Mouse (Mus musculus): ENCODE data around the gene Camk2b.
"Not testable (repeated sequence)": the region's sequence is repeated elsewhere in the genome, so short reads cannot be mapped to it uniquely, and the experiment has no call there.

The Camk2b gene

DNA sequence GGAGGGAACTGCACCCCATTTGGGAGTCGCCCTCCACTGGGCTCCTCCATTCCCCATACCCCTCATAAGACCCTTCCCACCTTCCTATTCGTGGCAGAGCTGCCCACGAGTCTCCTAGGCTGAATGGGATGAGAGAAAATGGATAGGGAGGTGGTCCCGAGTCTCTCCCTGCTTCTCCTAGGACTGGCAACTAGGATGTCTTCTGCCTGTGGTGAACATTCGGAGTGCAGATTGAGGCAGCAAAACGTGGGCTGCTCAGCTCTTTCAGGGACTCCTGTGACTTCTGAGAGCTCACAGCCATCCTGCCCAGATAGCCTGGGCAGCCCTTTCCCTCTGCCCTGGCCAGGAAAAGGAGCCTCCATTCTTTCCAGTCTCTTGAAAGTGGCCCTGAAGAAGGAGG lies at the start of gene Camk2b:
Gene Camk2b, minus strand, starts transcription at position 187 of the 400 bp plus-strand sequence.
- no peak for DNase-seq (ENCODE audit: low spot score in 2 of 2)

DNA sequence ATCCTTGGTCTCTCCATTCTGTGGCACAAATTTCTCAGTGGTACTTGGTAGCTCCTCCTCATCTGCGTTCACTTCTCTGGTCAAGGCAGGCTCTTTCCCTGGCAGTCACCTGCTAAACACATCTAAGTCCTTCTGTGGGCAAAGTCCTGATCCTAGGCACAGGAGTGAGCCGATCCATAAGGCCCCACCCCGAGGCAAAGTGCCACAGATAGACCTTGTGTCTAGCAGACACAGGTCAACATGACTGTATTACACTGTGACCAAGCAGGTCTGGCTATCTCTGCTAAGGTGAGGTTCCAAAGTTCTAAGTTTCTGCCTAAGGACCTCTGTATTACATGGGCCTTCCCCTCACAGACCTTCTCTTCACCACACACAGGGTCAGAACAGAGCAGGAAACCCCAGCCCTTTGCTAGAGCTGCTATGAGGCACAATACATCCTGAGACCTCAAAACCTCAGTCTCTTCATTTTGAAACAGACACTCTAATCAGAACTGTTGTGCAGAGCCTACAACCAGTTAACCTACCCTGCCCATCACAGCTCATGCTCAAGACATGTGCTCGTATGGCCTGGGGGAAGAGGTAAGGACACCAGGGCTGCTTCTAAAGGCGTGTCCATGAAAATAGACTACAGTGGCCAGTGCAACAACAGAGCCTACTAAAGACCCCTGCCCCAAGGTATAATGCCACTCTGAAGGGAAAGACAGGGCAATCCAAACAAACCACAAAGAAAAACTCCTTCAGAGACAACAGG lies 45.7 kb upstream of the Camk2b start:
- DNase-seq (ENCODE audit: low spot score in 2 of 2) = no peak

DNA sequence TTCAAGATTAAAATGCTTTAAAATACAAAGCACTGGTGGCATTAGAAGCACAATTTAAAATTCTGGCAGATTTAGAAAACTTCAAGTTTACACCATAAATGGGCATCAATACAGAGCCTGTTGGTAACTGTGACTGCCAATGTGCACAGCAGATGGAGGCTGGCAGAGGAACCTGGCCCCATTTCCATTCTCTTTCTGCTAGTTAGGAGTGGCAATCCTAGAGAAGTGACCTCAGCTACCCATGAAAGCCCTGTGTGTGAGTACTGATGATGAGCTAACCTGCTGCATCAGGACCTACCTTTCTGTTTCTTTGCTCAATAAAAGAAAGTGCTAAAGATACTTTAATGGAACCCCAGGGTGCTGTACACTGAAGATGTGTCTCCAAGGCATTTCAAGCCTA lies 43.8 kb upstream of the Camk2b start:
- DNase-seq (ENCODE audit: low spot score in 2 of 2) = no peak

DNA sequence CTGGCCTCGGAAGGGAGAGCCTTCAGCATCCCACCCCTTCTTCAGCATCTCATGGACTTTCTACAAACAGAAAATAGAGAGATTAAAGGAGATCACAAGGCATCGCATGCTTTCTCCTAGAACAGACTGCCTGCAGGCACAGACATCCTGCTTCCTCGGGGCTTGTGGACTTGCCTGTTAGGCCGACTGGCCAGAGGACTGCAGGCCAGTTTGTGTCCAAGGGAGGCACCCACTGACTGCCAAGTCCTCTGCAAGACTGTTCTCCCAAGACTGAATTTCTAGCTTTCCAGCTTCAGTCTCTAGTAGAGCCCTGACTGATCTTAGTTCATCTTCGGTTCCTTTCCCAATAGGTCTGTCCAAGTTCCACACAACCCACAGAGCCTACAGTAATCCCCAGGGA lies 42.1 kb upstream of the Camk2b start:
- DNase-seq (ENCODE audit: low spot score in 2 of 2) = no peak

DNA sequence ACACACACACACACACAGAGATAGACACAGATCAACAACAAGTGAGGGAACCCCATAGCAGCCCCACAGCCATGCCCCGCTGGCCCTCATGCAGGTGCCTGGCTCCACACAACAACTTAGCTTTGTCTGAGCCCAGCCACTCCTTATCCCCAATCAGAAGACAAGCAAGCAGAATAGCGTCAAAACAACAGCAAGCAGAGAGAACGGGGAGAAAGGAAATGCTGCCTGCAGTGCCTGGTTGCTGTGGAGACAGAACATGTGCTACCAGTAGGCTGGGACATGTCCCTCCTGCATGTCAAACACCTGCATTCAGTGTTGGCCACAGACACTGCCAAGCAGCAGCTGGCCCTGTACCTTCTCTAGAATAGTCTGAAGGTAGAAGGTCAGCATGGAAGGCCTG lies 41.6 kb upstream of the Camk2b start:
- DNase-seq (ENCODE audit: low spot score in 2 of 2) = no peak

DNA sequence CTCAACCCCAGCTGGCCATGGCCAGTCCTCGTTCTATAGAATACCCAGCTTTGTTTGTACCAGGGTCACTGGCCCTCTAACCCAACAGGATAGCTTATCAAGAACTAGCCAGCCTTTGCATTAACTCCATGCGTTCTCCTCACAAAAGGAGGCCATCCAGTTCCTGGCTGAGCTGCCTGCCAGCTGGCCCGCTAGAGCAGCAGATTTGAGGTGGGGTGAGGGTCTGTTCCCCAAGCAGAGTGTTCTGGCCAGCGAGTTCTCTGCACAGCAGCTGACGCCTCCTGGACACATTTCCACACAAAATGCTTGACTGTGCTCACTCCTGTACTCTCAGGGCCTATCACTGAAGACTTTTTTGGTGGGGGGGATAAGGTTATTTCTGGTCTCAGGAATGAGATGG lies 38.6 kb upstream of the Camk2b start:
- no peak for DNase-seq (ENCODE audit: low spot score in 2 of 2)

DNA sequence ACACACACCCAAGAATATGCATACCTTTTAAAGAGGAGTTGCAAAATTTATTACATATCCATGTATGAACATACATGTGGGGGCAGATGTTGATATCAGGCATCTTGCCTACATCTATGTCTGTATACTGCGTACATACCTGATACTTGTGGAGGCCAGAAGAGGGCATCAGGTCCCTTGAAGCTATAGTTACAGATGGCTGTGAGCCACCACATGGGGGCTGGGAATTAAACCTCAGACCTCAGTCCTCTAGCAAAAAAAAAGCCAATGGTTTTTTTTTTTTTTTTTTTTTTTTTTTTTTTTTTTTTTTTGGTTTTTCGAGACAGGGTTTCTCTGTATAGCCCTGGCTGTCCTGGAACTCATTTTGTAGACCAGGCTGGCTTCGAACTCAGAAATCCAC lies 30.5 kb upstream of the Camk2b start:
- not testable (repeated sequence) for DNase-seq (ENCODE audit: low spot score in 2 of 2)

DNA sequence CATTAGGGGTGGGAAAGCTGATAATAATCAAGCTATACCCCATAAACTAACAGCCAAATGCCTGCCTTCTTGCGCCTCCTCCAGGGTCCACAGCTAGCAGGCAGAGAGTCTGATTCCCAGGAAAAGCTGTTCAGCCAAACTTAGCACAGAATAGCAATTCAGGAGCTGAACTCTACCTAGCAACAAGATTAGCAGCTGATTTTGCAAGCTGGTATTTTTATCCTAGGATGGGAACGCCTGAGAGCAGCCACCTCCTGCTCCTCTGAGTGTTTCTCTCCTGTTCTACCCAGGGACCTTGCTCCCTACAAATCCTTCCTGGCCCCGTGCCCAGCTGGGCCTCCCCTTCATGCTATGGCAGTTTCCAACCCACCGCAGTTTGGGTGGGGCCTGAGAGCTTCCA lies 20.8 kb upstream of the Camk2b start:
- peak; percentile 53 to 58 for DNase-seq (ENCODE audit: low spot score in 2 of 2)

DNA sequence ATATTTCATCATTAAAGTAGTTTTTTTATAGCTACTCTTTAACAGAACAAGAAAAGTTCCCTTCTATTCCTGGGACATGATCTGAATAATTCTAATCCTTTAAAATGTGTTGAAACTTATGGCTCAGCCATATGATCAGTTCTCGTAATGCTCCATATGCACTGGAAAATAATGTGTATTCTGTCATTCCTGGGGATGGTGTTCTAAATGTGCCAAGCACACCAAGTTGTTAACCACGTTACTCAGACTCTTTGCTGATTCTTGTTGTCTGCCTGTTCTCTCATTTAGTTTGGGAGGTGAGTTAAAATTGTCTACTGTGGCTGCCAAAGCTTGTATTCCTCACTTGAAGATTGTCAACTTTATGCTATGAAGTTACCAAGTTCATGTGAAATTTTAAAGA lies 12.6 kb upstream of the Camk2b start:
- no peak for DNase-seq (ENCODE audit: low spot score in 2 of 2)

DNA sequence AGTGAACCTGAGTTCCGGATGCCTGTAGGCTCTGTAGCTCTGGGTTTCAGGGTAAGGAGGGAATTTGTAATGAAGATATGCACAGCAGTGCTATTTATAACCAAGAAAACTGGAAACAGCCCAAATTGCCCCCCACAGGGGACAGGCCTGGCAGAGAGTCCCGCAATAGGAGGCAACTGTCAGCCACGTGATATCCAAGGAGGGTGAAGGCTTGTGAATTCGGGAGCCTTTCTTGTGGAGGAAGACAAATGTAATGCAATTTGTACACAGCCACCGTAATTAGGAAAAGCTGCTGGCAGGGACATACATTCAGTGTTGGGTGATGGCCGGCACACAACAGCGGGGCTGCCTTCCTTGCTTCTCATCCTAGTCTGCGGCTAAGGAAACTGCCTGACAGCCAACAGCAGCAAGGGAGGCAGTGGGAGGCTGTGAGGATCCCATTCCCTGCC lies 9.5 kb upstream of the Camk2b start:
- DNase-seq (ENCODE audit: low spot score in 2 of 2) = peak in 1 of 2 experiments; percentile 51

DNA sequence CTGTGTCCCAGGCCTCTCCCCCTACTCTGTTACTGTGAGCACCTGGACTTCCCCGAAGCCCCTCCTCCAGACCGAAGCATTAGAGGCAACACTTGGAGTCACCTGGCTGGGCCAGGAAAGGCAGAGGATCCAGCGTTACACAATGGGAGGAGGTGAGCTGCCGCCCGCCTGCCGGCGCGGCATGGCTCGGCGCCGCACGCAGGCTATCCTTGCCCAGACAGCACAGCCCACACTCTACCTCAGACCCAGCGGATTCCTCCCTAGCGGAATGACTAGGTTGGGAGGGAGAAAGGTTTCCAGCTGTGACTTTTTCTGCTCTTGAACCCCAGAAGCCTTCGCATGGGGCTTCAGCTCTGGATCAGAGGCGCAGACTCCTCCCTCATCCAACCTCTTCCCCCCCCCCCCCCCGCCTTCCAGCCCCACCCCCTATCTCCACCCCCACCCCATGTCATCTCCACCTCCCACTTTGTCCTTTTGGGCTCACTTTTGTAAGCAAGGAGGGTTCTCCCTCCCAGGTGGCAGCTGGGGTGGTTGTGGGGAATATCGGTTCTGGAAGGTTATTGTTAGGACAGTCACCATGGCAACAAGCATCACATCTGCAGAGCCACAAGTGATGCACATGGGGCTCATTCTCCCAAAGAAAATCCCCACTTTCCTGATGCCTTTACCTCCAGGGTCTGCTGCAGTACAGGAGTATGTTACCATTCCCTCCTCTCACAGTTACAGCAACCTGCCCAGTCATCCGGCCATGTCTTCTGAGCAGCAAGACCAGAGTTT lies 2.2 kb upstream of the Camk2b start:
- DNase-seq (ENCODE audit: low spot score in 2 of 2) = peak; percentile 54 to 68

DNA sequence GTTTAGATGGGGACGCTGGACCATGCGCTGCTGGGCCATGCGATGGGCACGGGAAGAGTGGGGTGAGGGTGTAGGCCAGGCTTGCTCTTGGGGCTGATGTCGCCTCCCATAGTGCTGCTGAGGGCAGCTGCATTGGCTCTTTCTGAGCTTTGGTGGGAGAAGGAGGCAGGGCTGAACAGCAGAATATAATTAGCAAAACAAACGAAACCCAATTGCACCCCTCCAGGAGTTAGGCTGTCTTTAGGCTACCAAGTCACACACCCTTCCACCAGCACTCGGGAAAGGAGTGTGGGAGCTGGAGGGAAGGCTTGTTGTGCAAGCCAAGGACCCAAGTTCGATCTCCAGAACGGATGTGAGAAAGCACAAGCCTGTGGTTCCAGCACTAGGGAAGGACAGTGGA lies 998 bp upstream of the Camk2b start:
- no peak for DNase-seq (ENCODE audit: low spot score in 2 of 2)

DNA sequence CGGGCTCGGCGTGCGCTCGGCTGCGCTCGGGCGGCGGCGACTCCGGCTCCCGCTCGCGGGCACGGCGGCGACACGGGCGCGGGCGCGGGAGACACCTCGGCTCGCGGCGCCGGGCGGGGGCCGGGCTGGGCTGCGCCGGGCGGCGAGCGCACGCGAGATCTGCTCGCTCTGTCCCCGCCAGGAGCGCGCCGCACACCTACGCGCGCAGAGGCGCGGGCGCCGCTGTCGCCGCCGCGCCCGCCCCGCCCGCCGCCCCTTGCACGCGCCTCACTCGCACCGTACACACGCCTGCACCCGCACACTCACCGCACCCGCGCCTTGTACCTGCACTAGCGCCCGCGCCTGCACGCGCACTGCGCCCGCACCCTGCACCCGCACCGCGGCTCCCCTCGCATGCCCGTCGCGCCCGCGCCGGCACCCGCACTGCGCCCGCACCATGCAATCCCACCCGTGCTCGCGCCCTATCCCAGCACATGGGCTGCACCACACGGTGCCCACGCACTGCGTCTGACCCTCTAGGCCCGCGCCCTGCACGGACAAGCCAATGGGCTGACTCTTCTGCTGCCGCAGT lies 526 bp downstream of the Camk2b start:
- DNase-seq (ENCODE audit: low spot score in 2 of 2) = peak; percentile 73 to 76

DNA sequence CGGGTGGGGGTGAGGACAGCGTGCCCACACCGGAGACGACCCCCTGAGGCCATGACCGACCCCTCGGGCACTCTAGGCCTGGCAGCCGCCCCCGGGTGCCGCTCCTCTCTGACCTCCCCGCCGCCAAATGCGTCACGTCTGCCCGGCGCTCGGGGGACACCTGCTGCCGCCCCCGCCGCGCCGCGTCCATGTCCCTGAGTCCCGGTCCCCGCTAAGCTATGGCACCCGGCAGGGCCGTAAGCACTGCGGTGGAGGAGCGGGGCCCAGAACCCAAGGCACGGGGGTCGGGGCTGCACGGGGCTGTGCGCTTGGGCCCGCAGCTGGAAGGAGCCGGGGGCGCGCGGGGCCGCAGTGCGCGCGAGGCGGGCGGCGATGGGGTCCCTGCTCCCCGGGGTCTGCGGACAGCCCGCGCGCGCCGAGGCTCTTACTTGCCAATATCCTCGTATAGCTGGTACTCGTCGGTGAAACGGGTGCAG lies 1.1 kb downstream of the Camk2b start:
- peak in 1 of 2 experiments; percentile 46 for DNase-seq (ENCODE audit: low spot score in 2 of 2)

DNA sequence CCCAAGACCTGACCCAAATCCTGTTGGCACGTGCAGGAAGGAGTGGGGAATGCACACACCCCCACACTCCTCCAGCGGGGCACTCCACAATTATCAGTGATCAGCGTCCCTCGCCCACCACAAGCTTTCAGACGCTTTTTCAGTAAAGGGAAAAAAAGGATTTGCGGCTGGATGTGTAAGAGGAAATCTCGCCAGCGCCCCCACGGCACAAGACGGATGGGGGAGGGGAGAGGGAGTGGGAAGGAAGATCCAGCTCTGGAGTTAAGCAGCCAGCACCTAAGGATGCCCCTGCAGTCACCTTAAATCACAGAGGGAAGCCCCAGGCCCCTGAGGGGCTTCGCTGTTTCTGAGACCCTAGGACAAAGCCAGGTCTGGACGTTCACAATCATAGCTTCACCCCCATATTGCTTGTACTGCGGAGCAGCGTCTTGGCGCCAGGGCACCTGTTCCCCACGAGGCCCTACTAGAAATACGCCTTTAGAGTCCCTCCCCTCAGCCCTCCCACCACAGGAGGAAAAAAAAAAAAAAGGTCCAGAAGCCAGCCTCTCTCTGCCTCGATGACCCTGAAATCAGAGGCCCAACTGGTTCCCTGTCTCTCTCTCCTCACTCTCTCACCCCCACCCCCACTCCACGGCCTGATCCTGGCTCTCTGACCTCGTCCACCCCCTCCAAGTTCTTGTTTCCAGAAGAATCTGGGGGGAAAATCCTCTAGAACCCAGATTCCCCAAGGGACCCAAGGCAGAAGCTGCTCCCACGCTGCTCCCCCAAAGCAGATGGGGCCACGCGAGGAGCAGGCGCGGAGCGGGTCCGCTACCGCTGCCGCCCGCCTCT lies 1.7 kb downstream of the Camk2b start:
- peak; percentile 54 to 65 for DNase-seq (ENCODE audit: low spot score in 2 of 2)

DNA sequence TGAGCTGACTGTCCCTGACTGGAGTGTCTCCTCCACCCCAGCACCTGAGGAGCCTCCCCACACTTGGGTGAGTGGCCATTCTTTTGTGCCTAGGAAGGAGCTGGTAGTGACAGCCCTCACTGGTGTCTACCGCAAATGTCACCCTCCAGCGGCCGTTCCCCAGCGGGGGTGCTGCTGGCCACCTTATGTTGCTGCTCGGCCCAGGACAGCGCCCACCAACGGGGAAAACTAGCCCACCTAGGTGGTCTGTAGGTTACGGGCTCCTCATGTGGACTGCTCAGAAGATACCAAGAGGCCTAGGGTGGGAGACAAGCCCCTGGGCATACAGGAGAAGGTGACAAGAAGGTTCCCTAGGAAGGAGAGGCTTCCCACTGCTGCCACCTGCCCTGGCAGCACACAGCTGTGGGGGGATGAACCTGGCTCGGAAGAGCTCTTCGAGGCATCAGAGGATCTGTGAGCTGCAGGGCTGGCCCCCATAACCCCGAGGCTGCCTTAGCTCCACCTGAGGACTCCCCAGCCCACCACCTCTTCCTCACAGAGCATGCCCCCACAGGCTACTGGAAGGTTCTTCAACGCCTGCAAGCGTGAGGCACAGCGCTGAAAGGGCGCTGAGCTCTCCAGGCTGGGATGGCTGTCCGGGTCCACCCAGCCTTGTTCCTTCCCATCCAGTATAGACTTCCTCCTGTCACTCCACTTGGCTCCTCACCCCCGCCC lies 2.5 kb downstream of the Camk2b start:
- DNase-seq (ENCODE audit: low spot score in 2 of 2) = no peak

DNA sequence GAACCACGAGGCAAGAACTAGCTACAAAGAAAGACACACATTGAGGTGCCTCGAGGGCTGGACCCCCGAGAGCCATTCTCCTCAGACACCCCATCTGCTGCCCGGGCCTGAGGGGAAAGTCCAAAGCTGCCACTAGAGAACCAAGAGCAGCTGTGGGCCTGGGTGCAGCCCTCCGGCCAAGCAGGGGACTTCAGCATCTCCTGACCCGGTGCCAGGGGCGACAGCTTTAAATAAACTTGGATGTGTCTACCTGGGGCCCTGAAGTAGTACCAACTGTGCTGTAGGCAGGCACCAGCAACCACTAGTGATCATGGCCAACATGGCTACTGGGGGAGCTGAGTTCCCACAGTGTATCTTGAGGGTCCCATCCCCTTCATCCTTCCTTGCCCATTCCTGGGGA lies 3.1 kb downstream of the Camk2b start:
- DNase-seq (ENCODE audit: low spot score in 2 of 2) = no peak

DNA sequence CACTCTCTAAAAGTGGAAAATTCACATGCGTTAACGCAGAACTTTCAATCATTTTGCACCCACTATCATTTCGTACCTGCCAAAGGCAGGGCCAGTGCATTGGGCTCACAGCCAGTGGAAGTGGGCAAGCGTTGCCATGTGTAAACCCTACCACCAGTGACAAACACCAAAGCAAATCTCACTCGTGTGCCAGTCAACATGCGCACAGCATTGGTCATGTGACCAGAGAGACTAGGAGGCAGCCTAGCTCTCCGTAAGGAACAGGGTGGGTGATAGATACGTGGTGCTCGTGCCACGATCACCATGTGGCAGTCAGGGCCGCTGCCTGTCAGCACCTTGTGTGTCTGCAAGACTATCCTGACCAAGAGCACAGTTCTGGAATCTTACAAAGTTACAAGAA lies 3.8 kb downstream of the Camk2b start:
- no peak for DNase-seq (ENCODE audit: low spot score in 2 of 2)

DNA sequence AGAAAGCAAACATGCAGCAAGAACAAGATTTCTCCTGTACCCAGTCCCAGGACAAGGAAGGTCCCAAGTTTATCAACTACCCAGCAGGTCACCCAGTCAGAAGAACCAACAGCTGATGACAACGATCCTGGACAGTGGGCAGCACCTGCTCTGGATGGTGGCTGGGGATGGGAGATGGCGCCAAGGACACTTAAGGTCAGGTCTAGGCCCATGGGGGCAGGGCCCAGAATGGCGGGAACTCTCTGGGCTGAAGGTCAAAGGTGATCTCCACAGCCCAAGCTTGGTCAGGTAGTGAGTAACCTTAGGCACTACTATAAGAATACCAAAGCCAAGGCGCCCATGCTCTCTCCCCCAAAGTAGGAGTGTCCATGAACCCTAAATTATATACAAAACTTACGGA lies 4.3 kb downstream of the Camk2b start:
- no peak for DNase-seq (ENCODE audit: low spot score in 2 of 2)

DNA sequence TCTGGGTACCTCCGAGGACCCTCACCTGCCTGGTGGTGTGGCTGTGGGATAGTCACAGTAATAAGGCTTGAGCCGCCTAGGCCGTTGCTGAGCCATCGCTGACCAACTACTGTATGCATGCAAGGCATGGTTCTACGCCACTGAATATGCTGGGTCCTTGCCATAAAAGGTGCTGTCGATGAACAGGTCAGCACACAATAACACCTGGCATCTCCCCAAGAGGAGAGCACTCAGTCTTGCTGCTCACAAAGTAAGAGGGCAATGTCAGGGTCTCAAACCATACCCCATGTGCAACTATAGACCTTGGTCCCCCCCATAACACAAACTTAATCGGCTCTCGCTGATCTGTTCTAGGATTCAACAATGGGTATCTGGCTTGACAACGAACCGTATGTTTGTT lies 7.0 kb downstream of the Camk2b start:
- DNase-seq (ENCODE audit: low spot score in 2 of 2) = no peak

DNA sequence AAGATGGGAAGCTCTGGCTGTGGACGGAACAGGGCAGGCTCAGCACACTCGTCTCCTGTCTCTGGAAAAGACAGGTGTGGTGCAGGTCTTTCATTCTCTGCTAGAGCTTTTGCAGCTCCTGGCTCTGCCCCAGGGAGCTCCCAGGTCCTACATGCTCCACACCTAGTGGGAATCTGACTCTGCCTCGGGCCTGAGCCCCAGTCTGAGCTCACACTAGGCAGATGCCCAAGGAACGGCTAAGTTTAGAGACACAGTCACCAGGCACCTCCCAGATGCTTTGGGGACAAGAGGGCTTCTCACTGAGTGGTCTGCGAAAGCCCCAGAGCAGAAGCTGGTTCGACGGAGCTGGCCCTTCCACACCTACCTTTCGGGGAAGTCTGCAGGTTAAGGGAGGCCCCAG lies 12.8 kb downstream of the Camk2b start:
- no peak for DNase-seq (ENCODE audit: low spot score in 2 of 2)

All from frontal cortex, postnatal 10 days (tissue).